In the genomic region with DNA sequence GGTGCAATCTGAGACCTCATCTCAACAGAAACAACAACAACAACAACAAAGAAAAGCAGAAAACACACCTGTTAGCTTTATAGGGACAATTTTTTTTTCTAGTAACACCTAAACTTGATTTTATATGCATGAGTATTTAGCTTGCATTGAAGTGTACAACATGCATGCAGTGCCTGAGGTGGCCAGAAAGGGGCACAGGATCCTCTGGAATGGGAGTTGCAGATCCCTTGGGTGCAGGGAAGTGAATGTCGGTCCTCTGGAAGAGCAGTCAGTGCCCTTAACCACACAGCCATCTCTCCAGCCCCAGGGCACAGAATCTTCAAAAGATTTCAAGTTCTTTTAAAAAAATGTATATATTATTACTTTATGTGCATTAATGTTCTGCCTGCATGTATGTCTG, we compare ENCODE assay signal across 9 mouse cellular contexts. TPM values are rescaled to one million over a fixed set of nuclear protein-coding genes. Genes with fewer than 3 reads are reported as not detected.
DNase-seq lines count a peak whose midpoint lies in the region; ATAC-seq lines count a peak whose summit lies in the region.
"Had no signal": no experiment of that assay in that cellular context is flagged by ENCODE, and none has a peak within 500 bp of the region (broad histone marks: within the 10 kb centered on the region; RNA-seq: fewer than 3 reads in every experiment).

No protein-coding gene starts in this region.

- H3K27ac ChIP-seq in kidney, embryonic 14.5 days (ENCODE audit: low read depth, low read length): no peak overlapping the region
- no peak overlapping the region for H3K27ac ChIP-seq in hindbrain, embryonic 13.5 days
- no peak overlapping the region for H3K27ac ChIP-seq in midbrain, embryonic 12.5 days (replicated peaks)

- H3K4me3 ChIP-seq in kidney, embryonic 14.5 days (ENCODE audit: low read length): peak overlapping the region; percentile 54
- peak overlapping the region; percentile 52; the same call in 1 of the 2 replicates for H3K4me3 ChIP-seq in hindbrain, embryonic 13.5 days
- H3K4me3 ChIP-seq in midbrain, embryonic 12.5 days: peak overlapping the region; percentile 67; the same call in 1 of the 2 replicates

- WGBS in kidney, embryonic 14.5 days: 19% methylated on average over 1 of the region's 1 CpGs
- 47% methylated on average over 1 of the region's 1 CpGs for WGBS in hindbrain, embryonic 13.5 days
- 18% methylated on average over 1 of the region's 1 CpGs for WGBS in midbrain, embryonic 12.5 days

- peaks cover 33% of the 10 kb centered on the region for H3K36me3 ChIP-seq in kidney, embryonic 14.5 days (ENCODE audit: control insufficient read depth, insufficient read depth, low read length)
- peaks cover 15% of the 10 kb centered on the region for H3K36me3 ChIP-seq in hindbrain, embryonic 13.5 days
- peaks cover 19% of the 10 kb centered on the region for H3K36me3 ChIP-seq in midbrain, embryonic 12.5 days

- peaks cover 18% of the 10 kb centered on the region for H3K4me1 ChIP-seq in kidney, embryonic 14.5 days (ENCODE audit: control insufficient read depth, insufficient read depth, low read length)
- H3K4me1 ChIP-seq in hindbrain, embryonic 13.5 days (replicated peaks): peaks cover 27% of the 10 kb centered on the region
- peaks cover 25% of the 10 kb centered on the region for H3K4me1 ChIP-seq in midbrain, embryonic 12.5 days

- H3K9me3 ChIP-seq in kidney, embryonic 14.5 days (ENCODE audit: control insufficient read depth, low read length): no peaks in the 10 kb centered on the region
- H3K9me3 ChIP-seq in hindbrain, embryonic 13.5 days: no peaks in the 10 kb centered on the region
- no peaks in the 10 kb centered on the region for H3K9me3 ChIP-seq in midbrain, embryonic 12.5 days

- no peaks in the 10 kb centered on the region for H3K27me3 ChIP-seq in kidney, embryonic 14.5 days (ENCODE audit: control insufficient read depth, insufficient read depth, low read length)
- H3K27me3 ChIP-seq in hindbrain, embryonic 13.5 days: no peaks in the 10 kb centered on the region
- H3K27me3 ChIP-seq in midbrain, embryonic 12.5 days: no peaks in the 10 kb centered on the region

- no peak for DNase-seq in kidney, postnatal 36 days
- DNase-seq in MN1 (ENCODE audit: low spot score): peak; percentile 32
- DNase-seq in left cerebral cortex, adult 18-20 months (ENCODE audit: low spot score in 2 of 2): no peak
- no peak for DNase-seq in spleen, adult 18-20 months
- no peak for DNase-seq in cerebellum, postnatal 10 days
- DNase-seq: cerebellum, postnatal 36 days had no signal

- peak overlapping the region; percentile 51 for H3K4me2 ChIP-seq in kidney, embryonic 14.5 days (replicated peaks; ENCODE audit: low read depth, low read length)
- peak overlapping the region; percentile 96; the same call in 1 of the 2 replicates for H3K4me2 ChIP-seq in hindbrain, embryonic 13.5 days
- H3K4me2 ChIP-seq in midbrain, embryonic 12.5 days (replicated peaks): peak overlapping the region; percentile 92

- no peak for ATAC-seq in kidney, embryonic 14.5 days (ENCODE audit: low FRiP score, low TSS enrichment)
- ATAC-seq in hindbrain, embryonic 13.5 days (ENCODE audit: low FRiP score): no peak
- no peak for ATAC-seq in midbrain, embryonic 12.5 days (ENCODE audit: low FRiP score, low read depth)

- H3K9ac ChIP-seq in kidney, embryonic 14.5 days (ENCODE audit: low read depth, low read length): peak overlapping the region; percentile 57; the same call in 1 of the 2 replicates
- 0 out of 2 replicates have a peak overlapping the region, but pooled peaks have one; percentile 72 for H3K9ac ChIP-seq in hindbrain, embryonic 13.5 days
- peak overlapping the region; percentile 72 for H3K9ac ChIP-seq in midbrain, embryonic 12.5 days (replicated peaks)

RNA-seq across cellular contexts. Expression of gene Pola2, which starts 1.4 kb away (rescaled TPM):
- 74.2 and 95.3 TPM in 2 replicates for polyA plus RNA-seq in kidney, embryonic 14.5 days (2014; fragmentation: Nextera tagmentation; extraction: Ambion mirVana)
- 22.6 and 24.2 TPM in 2 replicates for polyA plus RNA-seq in hindbrain, embryonic 13.5 days (2015; fragmentation: Nextera tagmentation; extraction: Ambion mirVana)
- 57.4 and 59.6 TPM in 2 replicates for polyA plus RNA-seq in midbrain, embryonic 12.5 days (2016; fragmentation: Nextera tagmentation; extraction: Ambion mirVana)
- total RNA-seq in left cerebral cortex, adult 18-20 months (2021): 1 to 10 TPM; 4.9 to 5.0 TPM

RNA-seq across cellular contexts. Expression of gene Slc22a20, which starts 23.3 kb away (rescaled TPM):
- not detected in 2 replicates for polyA plus RNA-seq in kidney, embryonic 14.5 days (2014; fragmentation: Nextera tagmentation; extraction: Ambion mirVana)
- polyA plus RNA-seq in hindbrain, embryonic 13.5 days (2015; fragmentation: Nextera tagmentation; extraction: Ambion mirVana): not detected in 2 replicates
- not detected in 2 replicates for polyA plus RNA-seq in midbrain, embryonic 12.5 days (2016; fragmentation: Nextera tagmentation; extraction: Ambion mirVana)
- total RNA-seq in left cerebral cortex, adult 18-20 months (2021): not detected

RNA-seq across cellular contexts. Expression of gene Cdc42ep2, which starts 38.0 kb away (rescaled TPM):
- 10.5 and 10.8 TPM in 2 replicates for polyA plus RNA-seq in kidney, embryonic 14.5 days (2014; fragmentation: Nextera tagmentation; extraction: Ambion mirVana)
- 11.5 and 12.4 TPM in 2 replicates for polyA plus RNA-seq in hindbrain, embryonic 13.5 days (2015; fragmentation: Nextera tagmentation; extraction: Ambion mirVana)
- 3.6 and 3.8 TPM in 2 replicates for polyA plus RNA-seq in midbrain, embryonic 12.5 days (2016; fragmentation: Nextera tagmentation; extraction: Ambion mirVana)
- 1 to 10 TPM; 4.7 to 5.4 TPM for total RNA-seq in left cerebral cortex, adult 18-20 months (2021)

RNA-seq across cellular contexts. Expression of gene Dpf2, which starts 49.8 kb away (rescaled TPM):
- polyA plus RNA-seq in kidney, embryonic 14.5 days (2014; fragmentation: Nextera tagmentation; extraction: Ambion mirVana): 132 and 167 TPM in 2 replicates
- polyA plus RNA-seq in hindbrain, embryonic 13.5 days (2015; fragmentation: Nextera tagmentation; extraction: Ambion mirVana): 128 and 137 TPM in 2 replicates
- polyA plus RNA-seq in midbrain, embryonic 12.5 days (2016; fragmentation: Nextera tagmentation; extraction: Ambion mirVana): 171 and 185 TPM in 2 replicates
- total RNA-seq in left cerebral cortex, adult 18-20 months (2021): 100 to 1,000 TPM in 1 of 2 experiments, 10 to 100 TPM in 1; 90.1 to 102 TPM

RNA-seq across cellular contexts. Expression of gene Capn1, which starts 53.0 kb away (rescaled TPM):
- 6.3 and 8.6 TPM in 2 replicates for polyA plus RNA-seq in kidney, embryonic 14.5 days (2014; fragmentation: Nextera tagmentation; extraction: Ambion mirVana)
- 3.3 and 4.7 TPM in 2 replicates for polyA plus RNA-seq in hindbrain, embryonic 13.5 days (2015; fragmentation: Nextera tagmentation; extraction: Ambion mirVana)
- polyA plus RNA-seq in midbrain, embryonic 12.5 days (2016; fragmentation: Nextera tagmentation; extraction: Ambion mirVana): 3.8 and 4.5 TPM in 2 replicates
- 10 to 100 TPM; 27.9 to 28.1 TPM for total RNA-seq in left cerebral cortex, adult 18-20 months (2021)
